Mouse (Mus musculus) limb, embryonic 11.5 days (tissue): ENCODE measurements around the gene Jtb. TPM values are rescaled to one million over a fixed set of nuclear protein-coding genes. Genes with fewer than 3 reads are reported as not detected.
"Not testable (repeated sequence)": the region's sequence is repeated elsewhere in the genome, so short reads cannot be mapped to it uniquely, and the experiment has no call there.

Source experiments
- ATAC-seq: fragments of 200-750 bp; cut with Nextera tagmentation; 2 replicates; pipeline ENCODE4 v1.8.0; 2017; ENCODE audit warnings: low read depth; ENCODE audit not compliant: insufficient number of reproducible peaks, low FRiP score, low TSS enrichment
- DNase-seq: peaks from one replicate; pipeline ENCODE4 v3.0.0-alpha.2; 2015; ENCODE audit warnings: low spot score
- H3K27ac ChIP-seq: fragments of 300-500 bp; sonication (generic); replicated peaks from 2 replicates; pipeline ENCODE4 v1.5.1; 2014; ENCODE audit warnings: low read depth, mild to moderate bottlenecking, low read length
- H3K27me3 ChIP-seq: fragments of 300-500 bp; sonication (generic); 2 replicates; pipeline ENCODE4 v1.6.1; 2014; ENCODE audit warnings: mild to moderate bottlenecking, low read length, mixed read lengths; ENCODE audit not compliant: control insufficient read depth, insufficient read depth
- H3K36me3 ChIP-seq: fragments of 300-500 bp; sonication (generic); 2 replicates; pipeline ENCODE4 v1.6.1; 2014; ENCODE audit warnings: mild to moderate bottlenecking, low read length, moderate library complexity, mixed read lengths; ENCODE audit not compliant: control insufficient read depth, insufficient read depth
- H3K4me1 ChIP-seq: fragments of 300-500 bp; sonication (generic); 2 replicates; pipeline ENCODE4 v1.6.1; 2014; ENCODE audit warnings: low read length, mixed read lengths; ENCODE audit not compliant: control insufficient read depth, insufficient read depth
- H3K4me2 ChIP-seq: fragments of 300-500 bp; sonication (generic); 2 replicates; pipeline ENCODE4 v1.6.1; 2014; ENCODE audit warnings: low read depth, mild to moderate bottlenecking, moderate library complexity; ENCODE audit not compliant: severe bottlenecking
- H3K4me3 ChIP-seq: fragments of 300-500 bp; sonication (generic); 2 replicates; pipeline ENCODE4 v1.5.1; 2014; ENCODE audit warnings: low read depth, low read length
- H3K9ac ChIP-seq: fragments of 300-500 bp; sonication (generic); 2 replicates; pipeline ENCODE4 v1.6.1; 2014; ENCODE audit warnings: mild to moderate bottlenecking, low read length
- H3K9me3 ChIP-seq: fragments of 300-500 bp; sonication (generic); 2 replicates; pipeline ENCODE4 v1.6.1; 2016; ENCODE audit warnings: low read length; ENCODE audit not compliant: control insufficient read depth
- WGBS: fragments of 180-500 bp; shearing (Covaris S2); extraction: QIAGEN DNeasy Blood & Tissue Kit; methylation state at CpG from one replicate; pipeline ENCODE4 v1.1.7; 2014; 5-methylcytosine and 5-hydroxymethylcytosine counted together
- polyA plus RNA-seq: library from polyadenylated mRNA; unstranded; fragments of >200 nt; fragmentation: Nextera tagmentation; extraction: Ambion mirVana; gene quantifications from 2 replicates; pipeline ENCODE4 v1.2.1, GENCODE M21; 2014

Jtb gene
- polyA plus RNA-seq, 1 experiment from 2014 or later = 79.5 TPM

GRCm38 (mm10) chr3:90251731-90252226, 20.4 kb downstream of the Jtb start:
- H3K4me2 ChIP-seq, H3K9ac ChIP-seq, DNase-seq, H3K9me3 ChIP-seq, ATAC-seq, H3K4me3 ChIP-seq, H3K27me3 ChIP-seq, H3K36me3 ChIP-seq, H3K27ac ChIP-seq, H3K4me1 ChIP-seq: not testable (repeated sequence)
- 96% methylated on average over 10 of the region's 12 CpGs for WGBS

- H3K9ac ChIP-seq, H3K4me3 ChIP-seq, ATAC-seq, H3K27ac ChIP-seq, H3K4me1 ChIP-seq, H3K4me2 ChIP-seq, H3K9me3 ChIP-seq, H3K36me3 ChIP-seq, H3K27me3 ChIP-seq, DNase-seq: not testable (repeated sequence)
- WGBS = 93% methylated on average over 2 of the region's 2 CpGs
Measured at GRCm38 (mm10) chr3:90252659-90253058, 21.3 kb downstream of the Jtb start.

GRCm38 (mm10) chr3:90253174-90253573, 21.8 kb downstream of the Jtb start:
- not testable (repeated sequence) for DNase-seq, H3K27me3 ChIP-seq, H3K36me3 ChIP-seq, H3K9me3 ChIP-seq, H3K9ac ChIP-seq, ATAC-seq, H3K27ac ChIP-seq, H3K4me2 ChIP-seq, H3K4me1 ChIP-seq, H3K4me3 ChIP-seq
- whole genome bisulfite sequencing = 75% methylated on average over 1 of the region's 1 CpGs

GRCm38 (mm10) chr3:90253653-90254418, 22.4 kb downstream of the Jtb start, which contains the start of gene Crtc2:
Crtc2 (plus strand) TSS chr3:90254163.
- peak; percentile 94 for ATAC-seq
- peak within 1 kb of the TSS; percentile 64 for H3K4me2 ChIP-seq
- H3K27ac ChIP-seq = peak within 1 kb of the TSS; percentile 64; the same call in 1 of the 2 replicates
- peak within 1 kb of the TSS; percentile 76 for H3K9ac ChIP-seq
- H3K36me3 ChIP-seq = peaks cover 7% of the 10 kb centered on the region
- WGBS = 2% methylated on average over 40 of the region's 40 CpGs
- DNase-seq = peak; percentile 97
- peaks cover 1% of the 10 kb centered on the region for H3K4me1 ChIP-seq
- peak within 1 kb of the TSS; percentile 73 for H3K4me3 ChIP-seq
- no peaks in the 10 kb centered on the region for H3K9me3 ChIP-seq
- no peaks in the 10 kb centered on the region for H3K27me3 ChIP-seq

GRCm38 (mm10) chr3:90254419-90255193, 23.2 kb downstream of the Jtb start:
- Histone ChIP-seq H3K36me3 (peaks cover 5% of the 10 kb centered on the region), H3K4me2 (peak overlapping the region; percentile 64), H3K9me3 (no peaks in the 10 kb centered on the region), H3K27ac (peak overlapping the region; percentile 64; the same call in 1 of the 2 replicates), H3K4me3 (peak overlapping the region; percentile 73), H3K4me1 (no peaks in the 10 kb centered on the region), H3K27me3 (no peaks in the 10 kb centered on the region), H3K9ac (peak overlapping the region; percentile 76)
- ATAC-seq (peak; percentile 71), DNase-seq (no peak)
- 1% methylated on average over 41 of the region's 41 CpGs for WGBS

- H3K27me3 ChIP-seq = no peaks in the 10 kb centered on the region
- H3K4me3 ChIP-seq = peak overlapping the region; percentile 73
- no peak for DNase-seq
- peak overlapping the region; percentile 64 for H3K4me2 ChIP-seq
- no peaks in the 10 kb centered on the region for H3K9me3 ChIP-seq
- peaks cover 8% of the 10 kb centered on the region for H3K36me3 ChIP-seq
- no peaks in the 10 kb centered on the region for H3K4me1 ChIP-seq
- H3K9ac ChIP-seq = peak overlapping the region; percentile 76
- no peak overlapping the region for H3K27ac ChIP-seq
- WGBS = 30% methylated on average over 2 of the region's 2 CpGs
- ATAC-seq = no peak
Measured at GRCm38 (mm10) chr3:90255194-90255565, 23.8 kb downstream of the Jtb start.

- Histone ChIP-seq H3K27me3 (no peaks in the 10 kb centered on the region), H3K27ac (no peak overlapping the region), H3K9ac (no peak overlapping the region), H3K4me3 (no peak overlapping the region), H3K4me1 (no peaks in the 10 kb centered on the region), H3K9me3 (no peaks in the 10 kb centered on the region), H3K4me2 (no peak overlapping the region), H3K36me3 (peaks cover 8% of the 10 kb centered on the region)
- no peak for ATAC-seq
- WGBS = 93% methylated on average over 14 of the region's 14 CpGs
- DNase-seq = no peak
Measured at GRCm38 (mm10) chr3:90255784-90256353, 24.5 kb downstream of the Jtb start.
